Mouse (Mus musculus): ENCODE results near the gene Iqck.

Gene Iqck

DNA sequence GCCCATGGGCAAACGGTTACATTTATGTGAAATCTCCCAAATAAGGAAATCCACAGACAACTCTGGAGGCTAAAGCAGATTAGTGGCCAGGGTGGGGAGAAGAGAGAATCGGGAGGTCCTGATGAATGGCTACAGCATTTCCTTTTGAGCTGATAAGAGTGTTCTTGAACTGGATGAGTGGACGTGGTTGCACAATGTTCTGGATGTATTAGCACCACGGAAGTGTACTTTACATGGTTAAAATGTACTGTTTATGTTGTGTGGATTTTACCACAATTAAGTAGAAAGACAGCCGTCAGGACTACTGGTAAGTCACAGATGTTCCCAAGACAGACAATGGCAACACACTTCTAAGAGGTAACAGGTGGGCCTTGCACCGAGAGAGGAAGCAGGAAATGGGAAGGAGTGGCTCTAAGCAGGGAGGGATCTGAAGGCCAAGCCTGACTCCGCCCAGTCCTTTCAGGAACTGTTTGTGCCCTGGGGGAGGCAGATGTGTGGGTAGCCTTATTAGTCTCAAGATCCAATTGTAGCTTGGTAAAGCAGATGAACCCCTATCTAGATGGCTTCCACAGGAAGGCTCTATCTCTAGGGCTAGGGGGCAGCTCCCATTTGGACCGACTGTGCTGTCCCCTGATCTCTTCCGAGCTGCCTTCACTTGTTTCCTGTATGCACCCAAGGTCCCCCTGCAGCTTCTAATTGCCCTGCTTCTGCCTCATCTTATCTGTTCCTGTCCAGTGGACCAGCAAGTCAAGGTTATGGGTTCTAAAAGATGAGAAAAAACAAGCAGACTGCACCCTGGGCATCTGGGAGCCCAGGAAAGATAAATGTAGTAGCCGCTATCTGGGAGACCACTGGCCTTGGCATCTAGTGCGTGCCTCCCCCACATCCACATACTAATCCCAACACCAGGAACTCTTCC lies 82.2 kb downstream of the Iqck start:
- DNase-seq (ENCODE audit: low read depth, low spot score): no peak
- Histone ChIP-seq H3K27me3 (ENCODE audit: control insufficient read depth, insufficient read depth, low read length, poor library complexity, severe bottlenecking) (no peaks in the 10 kb centered on the region), H3K36me3 (ENCODE audit: control insufficient read depth, insufficient read depth, low read length, poor library complexity, severe bottlenecking) (no peaks in the 10 kb centered on the region)

DNA sequence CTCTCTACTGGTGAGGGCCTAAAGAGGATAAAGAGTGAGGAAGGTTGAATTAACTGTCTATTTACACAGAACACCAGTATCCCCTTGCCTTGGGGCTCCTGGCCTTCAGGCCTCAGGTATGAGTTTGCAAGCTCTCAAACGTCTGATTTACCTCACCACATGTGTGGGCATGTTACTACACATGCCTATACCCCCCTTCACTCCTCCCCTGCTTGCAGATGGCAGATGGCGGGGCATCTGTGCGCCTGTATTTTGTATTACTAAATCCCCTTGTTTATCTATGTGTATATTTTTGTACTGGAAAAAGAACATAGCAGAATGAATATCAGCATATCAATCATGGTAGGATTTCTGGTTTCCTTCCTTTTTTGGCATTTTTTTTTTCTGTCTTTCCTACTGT lies 86.7 kb downstream of the Iqck start:
- DNase-seq (ENCODE audit: low read depth, low spot score): no peak
- H3K27me3 ChIP-seq (ENCODE audit: control insufficient read depth, insufficient read depth, low read length, poor library complexity, severe bottlenecking): no peaks in the 10 kb centered on the region
- H3K36me3 ChIP-seq (ENCODE audit: control insufficient read depth, insufficient read depth, low read length, poor library complexity, severe bottlenecking): no peaks in the 10 kb centered on the region

DNA sequence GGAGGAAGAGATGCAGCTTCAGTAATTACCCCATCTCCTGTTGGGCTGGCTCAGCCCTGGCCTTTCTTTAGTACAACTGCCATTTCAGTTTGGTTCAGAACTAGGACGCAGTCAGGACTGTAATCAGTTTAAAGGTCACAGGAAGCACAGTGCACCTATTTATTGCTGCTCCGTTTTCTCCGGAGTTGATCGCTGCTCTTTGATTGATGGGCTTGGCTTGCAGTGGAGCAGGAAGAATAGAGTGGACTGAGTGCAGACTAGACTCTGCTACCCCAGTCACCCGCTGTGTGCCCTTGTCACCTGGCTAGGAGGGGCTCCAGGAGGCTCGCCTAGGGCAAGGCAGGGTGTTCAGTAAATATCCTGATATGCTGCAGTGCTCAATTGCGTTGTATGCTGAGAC lies 87.6 kb downstream of the Iqck start:
- DNase-seq (ENCODE audit: low read depth, low spot score): no peak
- Histone ChIP-seq H3K27me3 (ENCODE audit: control insufficient read depth, insufficient read depth, low read length, poor library complexity, severe bottlenecking) (no peaks in the 10 kb centered on the region), H3K36me3 (ENCODE audit: control insufficient read depth, insufficient read depth, low read length, poor library complexity, severe bottlenecking) (no peaks in the 10 kb centered on the region)

DNA sequence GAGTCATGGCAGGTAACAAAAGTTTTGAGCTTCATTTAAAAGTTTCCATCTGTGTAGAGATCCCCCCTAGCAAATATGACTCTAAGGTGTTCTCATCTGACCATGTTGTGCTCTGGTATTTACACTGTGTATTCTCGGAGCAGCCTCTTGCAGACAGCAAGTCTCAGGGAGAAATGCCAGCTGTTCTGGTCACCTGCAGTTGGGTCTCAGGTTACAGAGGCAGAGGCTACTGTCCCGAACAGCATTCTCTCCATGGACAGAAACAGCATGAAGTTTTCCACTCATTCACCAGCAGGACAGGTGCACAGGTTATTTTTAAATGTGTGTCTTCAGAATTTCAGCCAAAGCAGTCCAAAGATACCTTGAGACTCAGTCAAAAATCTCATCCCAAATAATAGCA lies 89.3 kb downstream of the Iqck start:
- no peaks in the 10 kb centered on the region for H3K27me3 ChIP-seq (ENCODE audit: control insufficient read depth, insufficient read depth, low read length, poor library complexity, severe bottlenecking)
- H3K36me3 ChIP-seq (ENCODE audit: control insufficient read depth, insufficient read depth, low read length, poor library complexity, severe bottlenecking): no peaks in the 10 kb centered on the region
- no peak for DNase-seq (ENCODE audit: low read depth, low spot score)

DNA sequence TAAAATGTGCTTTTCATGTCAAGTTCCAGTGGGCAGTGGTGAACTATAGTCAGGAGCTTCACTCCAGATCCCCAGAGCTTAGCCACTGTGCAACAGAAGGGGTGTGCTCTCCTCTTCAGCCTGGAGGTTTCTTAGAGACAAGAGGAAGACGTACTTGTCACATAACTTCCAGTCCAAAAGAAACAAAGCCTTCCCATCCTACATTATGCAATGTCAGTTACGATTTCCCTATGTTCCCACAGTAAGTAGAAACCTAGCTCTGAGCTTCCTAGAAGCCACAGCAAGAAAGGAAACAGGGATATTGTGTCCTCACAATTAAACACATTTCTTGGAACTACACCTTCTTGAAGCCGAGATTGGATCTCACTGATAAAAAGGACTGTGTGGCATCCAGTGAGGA lies 91.7 kb downstream of the Iqck start:
- Histone ChIP-seq H3K36me3 (ENCODE audit: control insufficient read depth, insufficient read depth, low read length, poor library complexity, severe bottlenecking) (no peaks in the 10 kb centered on the region), H3K27me3 (ENCODE audit: control insufficient read depth, insufficient read depth, low read length, poor library complexity, severe bottlenecking) (no peaks in the 10 kb centered on the region)
- DNase-seq (ENCODE audit: low read depth, low spot score): no peak

DNA sequence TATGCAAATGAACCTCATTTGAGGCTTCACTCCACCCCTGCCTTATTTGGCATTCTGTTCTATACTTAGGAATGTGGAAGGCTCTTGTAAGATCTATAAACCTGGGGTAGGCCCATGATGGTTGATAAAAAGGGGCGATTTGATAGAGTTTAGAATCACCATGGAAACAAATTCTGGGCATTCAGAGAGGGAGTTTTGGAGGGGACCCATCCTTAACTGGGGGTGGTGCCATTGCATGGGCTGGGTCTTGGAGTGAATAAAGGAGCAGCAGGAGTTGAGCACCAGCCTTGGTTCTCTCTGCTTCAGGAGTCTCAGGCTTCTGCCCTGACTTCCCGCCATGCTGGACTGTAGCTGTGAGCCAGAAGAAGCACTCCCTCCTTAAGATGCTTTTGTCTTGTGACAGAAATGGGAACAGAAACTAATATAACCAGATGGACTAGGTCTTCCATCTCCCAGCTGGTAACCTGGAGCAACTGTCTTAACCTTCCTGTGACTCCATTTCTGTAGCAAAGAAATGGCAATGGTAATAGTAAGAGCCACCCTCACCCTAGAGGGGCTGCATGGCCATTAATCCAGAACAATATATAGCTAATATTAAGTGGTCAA lies 93.2 kb downstream of the Iqck start:
- H3K27me3 ChIP-seq (ENCODE audit: control insufficient read depth, insufficient read depth, low read length, poor library complexity, severe bottlenecking): no peaks in the 10 kb centered on the region
- DNase-seq (ENCODE audit: low read depth, low spot score): no peak

DNA sequence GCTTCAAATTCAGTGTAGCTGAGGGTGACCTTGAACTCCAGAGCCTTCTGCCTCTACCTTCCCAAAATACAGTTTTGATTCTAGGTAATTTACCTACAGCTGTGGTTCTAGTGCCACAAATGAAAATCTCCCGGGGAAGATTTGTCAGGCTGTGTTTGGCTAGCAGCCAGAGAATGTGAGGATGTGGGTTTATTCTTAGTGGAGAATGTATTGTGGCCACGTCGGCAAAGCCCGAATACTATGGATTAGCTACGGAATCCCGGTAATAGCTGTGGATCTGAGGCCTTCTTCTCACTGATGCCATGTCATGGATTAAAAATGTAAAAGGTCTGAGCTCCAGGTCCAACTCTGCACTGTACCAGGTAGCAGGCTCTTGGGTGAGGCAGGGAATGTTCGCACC lies 94.2 kb downstream of the Iqck start:
- Histone ChIP-seq H3K36me3 (ENCODE audit: control insufficient read depth, insufficient read depth, low read length, poor library complexity, severe bottlenecking) (no peaks in the 10 kb centered on the region), H3K27me3 (ENCODE audit: control insufficient read depth, insufficient read depth, low read length, poor library complexity, severe bottlenecking) (no peaks in the 10 kb centered on the region)
- DNase-seq (ENCODE audit: low read depth, low spot score): no peak

More for the DNA sequence above, 93.2 kb downstream of the Iqck start:
- no peaks in the 10 kb centered on the region for H3K36me3 ChIP-seq (ENCODE audit: control insufficient read depth, insufficient read depth, low read length, poor library complexity, severe bottlenecking)

DNA sequence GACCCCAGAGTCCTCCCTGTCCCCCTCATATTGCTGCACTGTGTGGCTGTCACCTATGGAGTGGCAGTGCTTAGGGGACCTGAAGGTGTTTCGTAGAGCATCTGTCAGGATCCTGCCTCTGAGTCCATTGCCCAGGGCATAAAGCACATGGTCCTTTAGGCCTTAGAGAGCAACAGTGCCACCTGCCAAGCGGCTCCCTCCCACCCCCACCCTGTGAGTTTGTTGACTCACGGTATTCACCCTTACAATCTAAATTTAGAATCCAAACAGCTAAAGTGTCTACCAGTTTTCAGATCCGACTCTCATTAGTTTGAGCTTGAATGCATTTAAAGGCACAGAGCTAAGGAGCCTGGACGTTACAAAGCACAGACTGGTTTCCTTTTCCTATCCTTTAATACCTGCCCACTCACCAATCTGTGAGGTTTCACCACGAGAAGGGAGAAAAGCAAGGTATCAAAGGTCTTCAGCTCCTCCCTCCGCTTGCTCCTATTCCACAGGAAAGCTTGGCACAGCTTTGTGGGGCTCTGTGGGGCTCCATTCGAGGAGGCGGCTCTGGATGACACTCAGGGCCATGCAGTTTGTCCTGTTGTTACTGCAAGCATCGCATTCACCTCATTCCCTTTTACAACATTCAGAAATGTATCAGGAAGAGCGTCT lies 98.2 kb downstream of the Iqck start:
- DNase-seq (ENCODE audit: low read depth, low spot score): no peak
- H3K27me3 ChIP-seq (ENCODE audit: control insufficient read depth, insufficient read depth, low read length, poor library complexity, severe bottlenecking): no peaks in the 10 kb centered on the region
- H3K36me3 ChIP-seq (ENCODE audit: control insufficient read depth, insufficient read depth, low read length, poor library complexity, severe bottlenecking): no peaks in the 10 kb centered on the region

DNA sequence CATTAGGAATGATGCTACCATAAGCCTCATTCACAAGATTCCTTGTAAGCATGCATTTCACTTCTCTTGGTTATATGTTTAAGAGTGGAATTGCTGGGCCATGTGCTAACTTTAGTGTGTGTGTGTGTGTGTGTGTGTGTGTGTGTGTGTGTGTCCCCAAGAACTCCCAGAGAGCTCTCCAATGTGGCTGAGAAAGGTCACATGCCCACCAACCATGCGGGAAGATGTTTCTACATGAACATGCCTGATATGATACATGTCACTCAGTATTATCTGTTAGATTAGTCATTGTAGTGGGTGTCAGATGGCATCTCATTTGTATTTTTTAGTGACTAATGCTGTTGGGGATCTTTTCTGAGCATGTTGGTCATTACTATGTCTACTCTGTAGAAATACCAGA lies 99.4 kb downstream of the Iqck start:
- Histone ChIP-seq H3K36me3 (ENCODE audit: control insufficient read depth, insufficient read depth, low read length, poor library complexity, severe bottlenecking) (no peaks in the 10 kb centered on the region), H3K27me3 (ENCODE audit: control insufficient read depth, insufficient read depth, low read length, poor library complexity, severe bottlenecking) (no peaks in the 10 kb centered on the region)
- no peak for DNase-seq (ENCODE audit: low read depth, low spot score)

DNA sequence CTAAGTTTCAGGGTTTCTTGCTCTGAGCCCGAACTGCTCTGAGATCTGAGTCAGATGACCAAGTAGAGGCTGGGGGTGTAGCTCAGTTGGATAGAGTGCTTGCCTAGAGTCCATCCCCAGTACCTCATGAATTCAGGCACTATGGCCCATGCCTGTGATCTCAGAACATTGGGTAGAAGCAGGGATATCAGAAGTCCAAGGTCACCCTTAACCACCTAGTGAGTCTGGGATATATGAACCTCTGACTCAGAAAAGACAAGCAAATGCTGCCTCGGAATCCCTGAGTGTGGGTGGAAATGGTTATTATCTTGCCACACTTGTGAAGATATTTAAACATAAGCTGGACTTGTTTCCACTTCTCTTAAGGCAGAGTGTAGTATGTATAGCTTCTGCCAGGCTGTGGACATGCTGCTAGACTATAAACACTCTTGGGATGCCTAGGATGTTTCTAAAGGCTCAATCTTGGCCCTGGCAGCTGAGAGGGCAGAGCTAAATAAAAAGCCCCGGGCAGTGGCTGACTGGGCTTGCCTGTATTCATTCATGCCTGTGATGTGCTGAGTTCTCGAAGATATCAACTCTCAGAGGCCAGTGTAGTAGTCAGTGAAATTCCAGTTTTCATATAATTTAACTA lies 101.2 kb downstream of the Iqck start:
- DNase-seq (ENCODE audit: low read depth, low spot score): no peak
- Histone ChIP-seq H3K27me3 (ENCODE audit: control insufficient read depth, insufficient read depth, low read length, poor library complexity, severe bottlenecking) (no peaks in the 10 kb centered on the region), H3K36me3 (ENCODE audit: control insufficient read depth, insufficient read depth, low read length, poor library complexity, severe bottlenecking) (no peaks in the 10 kb centered on the region)

DNA sequence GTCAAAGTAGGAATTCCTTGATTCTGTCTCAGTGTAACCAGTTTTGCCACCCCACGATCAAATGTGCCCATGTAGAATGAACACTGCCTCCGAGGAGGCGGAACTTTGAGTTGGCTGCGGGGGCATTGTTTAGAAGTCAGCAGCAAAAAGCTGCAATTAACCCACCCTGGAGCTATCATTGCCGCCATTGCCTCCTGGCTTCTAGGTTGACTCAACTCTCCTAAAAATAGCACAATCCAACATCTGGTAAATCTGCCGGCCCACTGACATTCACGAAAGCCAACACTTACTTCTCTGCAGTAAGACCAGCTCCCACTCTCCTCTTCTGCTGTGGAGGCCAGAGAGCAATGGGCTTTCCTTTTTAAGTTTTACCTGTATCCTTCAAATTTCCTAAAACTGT lies 103.7 kb downstream of the Iqck start:
- no peaks in the 10 kb centered on the region for H3K27me3 ChIP-seq (ENCODE audit: control insufficient read depth, insufficient read depth, low read length, poor library complexity, severe bottlenecking)
- H3K36me3 ChIP-seq (ENCODE audit: control insufficient read depth, insufficient read depth, low read length, poor library complexity, severe bottlenecking): no peaks in the 10 kb centered on the region
- no peak for DNase-seq (ENCODE audit: low read depth, low spot score)

DNA sequence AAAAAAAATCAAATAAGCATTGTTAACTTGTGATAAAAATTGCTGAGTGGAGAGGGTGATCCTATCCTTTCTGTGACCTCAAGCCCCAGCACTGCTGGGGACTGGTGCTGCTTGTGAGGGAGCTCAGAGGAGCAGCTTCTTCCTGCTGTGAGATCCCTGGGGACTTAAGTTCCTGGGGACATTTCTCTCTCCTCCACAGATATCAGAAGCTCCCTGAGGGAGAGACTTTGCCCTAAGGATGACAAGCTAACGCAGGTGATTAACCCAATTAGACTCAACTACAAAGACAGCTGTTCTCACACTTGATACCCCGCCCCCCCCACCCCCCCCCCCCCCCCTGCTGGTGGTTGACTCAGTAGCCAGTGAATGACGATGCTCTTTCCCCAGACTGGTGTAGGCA lies 109.2 kb downstream of the Iqck start:
- no peak for DNase-seq (ENCODE audit: low read depth, low spot score)
- H3K27me3 ChIP-seq (ENCODE audit: control insufficient read depth, insufficient read depth, low read length, poor library complexity, severe bottlenecking): no peaks in the 10 kb centered on the region
- H3K36me3 ChIP-seq (ENCODE audit: control insufficient read depth, insufficient read depth, low read length, poor library complexity, severe bottlenecking): no peaks in the 10 kb centered on the region

DNA sequence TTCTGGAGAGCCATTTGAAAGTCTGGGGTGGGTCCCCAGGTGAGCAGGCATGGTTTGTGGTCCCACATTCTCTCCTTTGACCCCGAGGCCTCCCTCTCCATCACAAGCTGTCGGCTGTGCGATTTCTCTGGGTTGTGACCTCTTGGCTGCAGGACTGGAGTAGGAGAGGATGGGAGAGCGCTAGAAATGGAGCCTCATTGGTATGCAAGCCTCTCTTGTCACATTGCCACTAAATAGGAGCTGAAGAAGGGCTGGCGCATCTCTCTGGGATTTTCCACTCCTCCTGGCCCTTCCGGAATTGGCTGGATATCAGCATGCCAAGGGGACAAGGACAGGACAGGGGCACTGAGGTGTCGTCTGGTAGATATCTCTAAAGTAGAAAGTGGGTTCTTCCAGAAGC lies 109.6 kb downstream of the Iqck start:
- no peak for DNase-seq (ENCODE audit: low read depth, low spot score)
- no peaks in the 10 kb centered on the region for H3K27me3 ChIP-seq (ENCODE audit: control insufficient read depth, insufficient read depth, low read length, poor library complexity, severe bottlenecking)
- no peaks in the 10 kb centered on the region for H3K36me3 ChIP-seq (ENCODE audit: control insufficient read depth, insufficient read depth, low read length, poor library complexity, severe bottlenecking)

DNA sequence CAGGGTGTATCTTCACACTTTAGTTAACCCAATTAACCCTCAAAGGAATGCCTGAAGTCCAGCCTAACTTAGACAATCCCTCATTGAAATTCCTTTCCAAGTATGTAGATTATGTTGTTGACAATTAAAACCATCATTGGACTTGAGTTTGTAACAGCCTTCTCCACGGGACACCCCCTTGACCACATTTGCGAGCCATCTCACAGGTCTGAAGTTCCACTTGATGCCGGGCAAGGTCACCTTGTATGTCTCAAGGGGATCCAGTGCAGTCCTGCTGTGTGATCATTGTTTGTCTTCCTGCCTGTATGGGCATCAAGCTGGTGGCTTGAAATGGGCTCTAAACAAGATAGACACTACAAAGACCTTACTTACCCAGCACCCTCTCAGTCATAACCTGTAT lies 113.3 kb downstream of the Iqck start:
- no peak for DNase-seq (ENCODE audit: low read depth, low spot score)
- Histone ChIP-seq H3K27me3 (ENCODE audit: control insufficient read depth, insufficient read depth, low read length, poor library complexity, severe bottlenecking) (no peaks in the 10 kb centered on the region), H3K36me3 (ENCODE audit: control insufficient read depth, insufficient read depth, low read length, poor library complexity, severe bottlenecking) (no peaks in the 10 kb centered on the region)

DNA sequence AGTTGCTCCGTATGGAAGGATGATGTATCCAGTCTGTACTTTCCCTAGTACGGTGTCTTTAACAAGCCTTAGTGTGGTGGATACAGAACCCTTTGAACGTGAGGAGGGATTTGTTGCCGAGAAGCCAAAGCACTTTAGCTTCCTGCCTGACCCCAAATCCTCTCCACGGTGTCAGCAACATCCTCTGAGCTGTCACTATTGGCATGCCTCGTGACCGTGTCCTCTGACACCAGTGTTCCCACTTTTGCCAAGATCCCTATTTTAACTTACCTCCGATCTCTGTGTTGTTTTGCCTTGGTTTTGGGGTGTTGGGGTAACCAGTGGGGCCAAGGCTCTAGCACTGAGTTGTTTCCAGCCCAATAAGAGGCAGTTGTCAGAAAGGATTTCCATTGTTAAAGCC lies 115.9 kb downstream of the Iqck start:
- no peaks in the 10 kb centered on the region for H3K27me3 ChIP-seq (ENCODE audit: control insufficient read depth, insufficient read depth, low read length, poor library complexity, severe bottlenecking)
- no peak for DNase-seq (ENCODE audit: low read depth, low spot score)

More for the DNA sequence above, 115.9 kb downstream of the Iqck start:
- no peaks in the 10 kb centered on the region for H3K36me3 ChIP-seq (ENCODE audit: control insufficient read depth, insufficient read depth, low read length, poor library complexity, severe bottlenecking)
